Mouse (Mus musculus) frontal cortex, postnatal 25 days (tissue): ENCODE results near the gene Cntf.
"Not testable (repeated sequence)": the region's sequence is repeated elsewhere in the genome, so short reads cannot be mapped to it uniquely, and the experiment has no call there.

Experiments
- DNase-seq, 2 experiments: peaks; one replicate each; pipeline ENCODE4 v3.0.0; 2022; ENCODE audit warnings: low spot score in 2 of 2

Gene Cntf

DNA sequence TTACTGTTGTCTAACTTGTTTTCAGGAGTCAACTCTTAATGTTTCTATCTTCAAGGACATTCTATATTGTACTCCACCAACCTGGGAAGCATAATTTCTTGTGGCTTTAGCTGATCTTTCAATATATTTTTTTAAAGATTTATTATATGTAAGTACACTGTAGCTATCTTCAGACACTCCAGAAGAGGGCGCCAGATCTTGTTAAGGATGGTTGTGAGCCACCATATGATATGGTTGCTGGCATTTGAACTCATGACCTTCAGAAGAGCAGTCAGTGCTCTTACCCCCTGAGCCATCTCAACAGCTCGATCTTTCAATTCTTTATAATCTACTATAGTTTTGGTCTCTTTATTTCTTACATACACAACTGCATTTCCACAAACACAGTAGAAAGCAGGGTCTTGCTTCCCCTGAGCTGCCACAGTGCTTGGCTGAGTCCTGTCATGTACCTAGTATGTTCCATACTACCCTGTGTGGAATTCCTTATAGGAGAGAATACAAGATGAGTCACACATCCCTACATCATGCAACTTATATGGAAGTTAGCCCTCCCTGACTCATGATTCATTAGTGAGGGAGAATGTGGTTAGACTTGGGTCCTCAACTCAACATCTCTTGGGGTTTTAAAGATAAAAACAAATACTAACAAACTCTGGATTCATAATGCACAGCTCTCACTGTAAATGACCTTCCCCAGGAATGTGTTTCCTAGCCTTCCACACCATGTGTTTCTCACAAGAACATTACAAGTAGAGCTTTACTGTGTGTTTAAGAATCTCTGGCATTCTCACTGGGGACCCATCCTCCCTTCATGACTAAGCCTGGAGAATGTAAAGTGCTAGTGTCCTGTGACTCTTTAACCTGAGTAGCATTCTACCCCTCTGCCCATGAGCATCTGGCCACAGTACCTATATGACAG lies 3.0 kb downstream of the Cntf start:
- DNase-seq: no peak

DNA sequence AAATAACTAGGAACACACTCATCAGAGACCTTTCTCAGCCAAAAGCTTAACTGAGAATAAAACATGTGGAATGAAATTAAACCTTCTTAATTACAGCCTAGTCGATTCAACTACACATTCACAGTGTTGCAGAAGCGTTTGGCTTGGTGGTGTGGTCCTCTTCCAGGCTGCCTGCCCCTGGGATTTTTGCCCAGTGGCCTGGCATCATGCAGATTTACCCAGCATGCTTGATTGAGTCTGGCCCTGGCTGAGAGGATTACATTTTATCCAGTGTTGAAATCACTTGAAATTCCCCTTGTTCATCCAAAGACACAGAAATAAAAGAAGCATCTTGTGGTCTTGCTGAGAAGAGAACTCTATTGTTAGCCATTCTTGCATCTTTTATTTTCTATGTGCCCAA lies 5.8 kb downstream of the Cntf start:
- DNase-seq: peak; percentile 11 to 21

DNA sequence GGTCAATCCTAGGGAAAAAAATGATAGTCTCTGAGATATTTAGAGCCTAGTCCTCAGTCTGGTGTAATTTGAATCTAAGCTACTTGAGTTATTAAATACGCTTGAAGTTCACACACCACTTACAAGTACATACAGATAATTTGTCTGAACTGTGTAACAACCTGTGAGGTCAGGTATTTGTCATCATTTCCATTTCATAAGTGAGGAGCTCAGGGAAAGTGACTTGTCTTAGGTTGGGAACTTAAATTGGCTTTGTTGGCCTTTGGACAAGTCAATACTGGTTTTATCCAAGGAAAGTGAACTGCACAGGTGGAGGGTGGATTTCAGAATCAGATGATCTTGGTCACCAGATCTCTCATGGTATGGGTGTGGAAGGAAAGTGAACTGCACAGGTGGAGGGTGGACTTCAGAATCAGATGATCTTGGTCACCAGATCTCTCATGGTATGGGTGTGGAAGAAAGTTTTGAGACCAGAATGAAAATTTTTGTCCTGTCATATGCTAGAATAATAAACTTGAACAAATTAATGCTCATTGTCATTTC lies 6.4 kb downstream of the Cntf start:
- no peak for DNase-seq

DNA sequence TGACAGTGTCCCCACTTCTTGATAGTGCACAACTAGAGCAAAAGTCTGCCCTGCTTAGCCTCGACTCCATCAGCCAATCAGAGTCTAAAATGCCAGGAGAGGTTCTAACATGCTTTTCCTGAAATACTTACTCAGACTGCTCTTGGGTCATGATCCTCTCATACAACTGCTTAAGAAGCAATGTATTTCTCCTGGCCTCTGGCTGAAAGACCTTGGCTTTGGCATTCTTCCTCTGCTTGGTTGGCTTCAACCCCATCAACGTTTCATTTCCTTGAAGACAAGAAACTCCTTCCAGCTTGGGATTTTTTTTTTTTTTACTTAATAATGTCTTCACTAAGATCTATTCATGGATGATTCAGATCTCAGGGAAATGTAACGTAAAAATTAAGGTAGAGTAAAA lies 9.1 kb downstream of the Cntf start:
- no peak for DNase-seq

DNA sequence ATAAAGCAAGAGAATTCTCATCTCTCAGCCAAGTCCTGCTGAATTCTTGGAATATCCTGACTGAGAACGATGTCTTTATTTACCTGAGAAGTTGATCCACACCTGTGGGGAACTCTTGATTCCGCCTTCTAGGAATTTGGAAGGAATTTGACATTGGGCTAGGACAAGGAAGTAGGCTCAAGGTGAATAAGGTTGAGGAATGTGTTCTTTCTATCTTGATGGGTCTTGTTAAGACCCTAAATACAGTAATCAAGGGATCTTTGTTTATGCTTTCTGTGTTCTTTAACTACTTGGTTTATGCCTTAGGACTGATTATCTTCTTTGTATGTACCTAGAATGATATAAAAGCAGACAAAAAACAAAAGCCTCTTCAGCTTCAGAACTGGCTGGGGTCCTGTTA lies 33.5 kb downstream of the Cntf start:
- DNase-seq: no peak

DNA sequence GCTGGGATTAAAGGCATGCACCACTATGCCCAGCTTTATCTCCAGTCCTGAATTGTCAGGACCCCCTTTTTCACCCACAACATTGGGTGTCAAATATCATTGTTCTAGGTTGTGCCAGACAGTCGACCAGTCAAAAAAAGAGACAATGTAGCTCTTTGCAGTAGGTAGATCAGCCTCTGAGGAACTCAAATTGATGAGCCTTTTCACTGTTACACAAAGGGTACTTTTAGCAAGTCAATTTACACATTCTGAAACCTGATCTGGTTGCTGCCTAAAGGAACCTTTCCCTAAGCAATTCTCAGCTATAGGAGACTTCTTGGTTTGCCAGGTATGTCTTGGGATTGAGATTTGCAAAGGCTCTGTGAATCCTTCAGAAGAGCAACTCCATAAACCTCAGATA lies 34.4 kb downstream of the Cntf start:
- no peak for DNase-seq

DNA sequence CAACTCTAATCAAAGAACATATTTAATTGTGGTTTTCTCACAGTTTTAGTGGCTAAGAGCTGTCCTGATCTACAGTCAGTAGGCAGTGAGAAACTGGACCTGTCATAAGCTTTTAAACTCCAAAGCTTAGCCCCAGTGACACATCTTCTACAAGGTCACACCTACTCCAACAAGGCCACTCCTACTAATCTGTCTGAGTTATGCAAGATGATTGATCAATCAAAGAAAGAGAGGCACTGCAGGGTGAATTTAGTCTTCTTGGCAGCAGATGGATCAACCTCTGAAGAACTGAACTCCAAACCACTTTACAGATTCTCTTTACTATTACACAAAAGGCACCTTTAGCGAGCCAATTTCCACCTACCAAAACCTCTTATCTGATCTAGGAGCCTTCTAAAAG lies 39.6 kb downstream of the Cntf start:
- DNase-seq: no peak

DNA sequence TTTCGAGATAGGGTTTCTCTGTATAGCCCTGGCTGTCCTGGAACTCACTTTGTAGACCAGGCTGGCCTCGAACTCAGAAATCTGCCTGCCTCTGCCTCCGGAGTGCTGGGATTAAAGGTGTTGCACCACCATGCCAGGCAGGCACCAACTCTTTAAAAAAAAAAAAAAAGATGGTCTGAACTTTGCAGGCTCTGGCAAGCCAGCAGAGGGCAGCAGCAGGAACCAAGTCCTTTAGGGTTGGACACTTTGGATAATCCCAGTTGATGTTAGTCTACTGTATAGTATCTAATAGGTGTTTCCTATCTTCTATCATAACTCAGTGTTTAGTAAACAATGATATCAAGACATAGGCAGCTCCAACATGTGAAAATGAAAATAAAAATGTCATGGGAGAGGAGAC lies 43.1 kb downstream of the Cntf start:
- no peak for DNase-seq

DNA sequence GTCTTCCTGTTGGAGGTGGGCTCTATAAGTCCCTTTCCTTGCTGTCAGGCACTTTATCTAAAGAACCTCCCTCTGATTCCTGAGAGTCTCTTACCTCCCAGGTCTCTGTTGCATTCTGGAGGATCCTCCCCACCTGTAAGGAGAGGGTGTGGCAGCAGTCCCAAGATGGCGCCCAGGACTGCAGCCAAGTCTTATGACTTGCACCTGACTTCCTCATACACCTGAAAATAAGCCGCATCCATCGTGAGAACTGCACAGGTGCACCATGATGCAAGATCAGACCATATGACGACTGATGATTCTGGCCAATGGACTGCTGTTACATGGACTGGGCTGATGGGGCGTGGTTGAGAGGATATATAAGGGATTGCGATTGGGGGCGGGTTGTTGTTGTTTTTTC lies 43.8 kb downstream of the Cntf start:
- not testable (repeated sequence) for DNase-seq

DNA sequence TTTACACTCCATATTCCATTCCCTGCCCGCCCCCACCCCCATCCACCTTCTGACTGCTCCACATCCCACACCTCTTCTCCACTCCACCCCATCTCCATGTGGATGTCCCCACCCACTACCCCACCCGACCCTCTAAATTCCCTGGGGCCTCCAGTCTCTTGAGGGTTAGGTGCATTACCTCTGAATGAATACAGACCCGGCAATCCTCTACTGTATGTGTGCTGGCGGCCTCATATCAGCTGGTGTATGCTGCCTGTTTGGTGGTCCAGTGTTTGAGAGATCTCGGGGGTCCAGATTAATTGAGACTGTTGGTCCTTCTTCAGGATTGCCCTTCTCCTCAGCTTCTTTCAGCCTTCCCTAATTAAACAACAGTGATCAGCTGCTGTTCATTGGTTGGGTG lies 44.5 kb downstream of the Cntf start:
- DNase-seq: not testable (repeated sequence)

DNA sequence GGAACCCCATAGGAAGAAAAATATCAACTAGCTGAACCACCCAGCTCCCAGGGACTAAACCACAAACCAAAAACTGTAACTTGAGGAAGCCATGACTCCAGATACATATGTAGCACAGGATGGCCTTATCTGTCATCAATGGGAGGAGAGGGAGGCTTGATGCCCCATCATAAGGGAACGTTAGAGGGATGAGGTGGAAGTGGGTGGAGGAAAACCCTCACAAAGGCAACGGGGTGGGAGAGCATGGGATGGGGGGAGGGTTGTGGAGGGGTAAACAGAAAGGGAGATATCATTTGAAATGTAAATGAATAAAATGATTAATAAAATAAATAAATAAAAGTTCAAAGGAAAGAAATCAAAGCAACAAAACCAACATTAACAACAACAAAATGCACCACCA lies 45.0 kb downstream of the Cntf start:
- DNase-seq: no peak

DNA sequence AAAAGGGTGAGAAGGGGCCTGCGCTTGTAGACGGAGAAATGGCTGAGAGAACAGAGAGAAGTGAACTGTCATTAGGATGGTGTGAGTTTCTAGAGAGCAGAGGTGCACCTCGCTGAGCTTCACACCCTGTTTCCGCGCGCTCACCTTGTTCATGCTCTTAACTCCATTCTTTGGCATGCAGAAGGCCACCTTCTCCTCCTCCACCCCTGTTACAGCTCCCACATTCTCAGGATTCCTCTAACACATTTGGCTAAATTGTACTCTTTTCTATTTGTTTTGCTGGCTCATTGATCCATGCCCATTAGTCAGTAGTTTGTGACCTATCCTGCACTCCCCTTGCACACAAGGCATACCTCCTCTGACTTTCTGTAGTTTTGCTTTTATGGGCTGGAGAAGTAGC lies 46.2 kb downstream of the Cntf start:
- no peak for DNase-seq
